Mouse (Mus musculus) bone marrow, adult 2 months (tissue): ENCODE data around the gene Spag4.

Experiments
- CTCF ChIP-seq: fragments of 200-500 bp; IDR thresholded peaks from 2 replicates; pipeline ENCODE4 v1.5.1; 2011; ENCODE audit warnings: low read length, control low read depth; ENCODE audit not compliant: control insufficient read depth, insufficient read depth
- POLR2A ChIP-seq: fragments of 200-500 bp; IDR thresholded peaks from 2 replicates; pipeline ENCODE4 v1.6.1; 2011; ENCODE audit warnings: low read depth, mild to moderate bottlenecking, control low read depth, low read length, borderline replicate concordance; ENCODE audit not compliant: control insufficient read depth

GRCm38 (mm10) chr2:156042903-156043302 lies 22.1 kb upstream of the Spag4 start:
- TF ChIP-seq CTCF (no peak), POLR2A (no peak)
